Mouse (Mus musculus): ENCODE measurements around the gene Smad6.

DNA sequence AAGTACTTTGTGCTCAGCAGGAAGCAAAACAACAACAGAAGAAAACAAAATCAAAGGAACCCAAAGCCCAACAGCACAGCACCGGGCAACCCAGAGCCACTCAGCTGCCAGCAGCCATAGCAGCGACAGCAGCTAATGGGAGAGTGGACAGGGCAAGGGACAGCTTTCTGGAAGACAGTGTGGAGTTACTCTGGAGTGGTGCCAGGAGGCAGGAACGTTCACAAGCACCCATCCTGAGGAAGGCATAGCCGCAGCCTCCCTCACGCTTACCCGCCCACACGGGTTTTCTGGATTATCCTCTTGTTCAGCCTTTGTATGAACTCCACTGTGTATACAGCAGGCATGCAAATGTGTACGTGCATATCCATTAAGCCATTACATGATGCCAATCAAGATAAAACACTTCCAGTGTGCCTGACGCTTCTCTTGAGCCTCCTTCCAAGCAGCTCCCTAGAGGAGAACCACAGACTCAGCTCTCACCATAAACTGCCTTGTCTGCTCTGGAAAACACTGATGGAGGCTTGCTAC, 98.6 kb downstream of the Smad6 start:
- TF ChIP-seq ZC3H11A (IDR thresholded peaks at IDR 0.05; ENCODE audit: borderline replicate concordance, low read depth, low read length) (no peak), ZNF384 (IDR thresholded peaks at IDR 0.05; ENCODE audit: low read depth, low read length) (no peak), HCFC1 (IDR thresholded peaks at IDR 0.05; ENCODE audit: borderline replicate concordance, insufficient read depth, low read length) (no peak), MAFK (IDR thresholded peaks at IDR 0.05; ENCODE audit: insufficient read depth, low read depth, low read length) (no peak), CHD2 (IDR thresholded peaks at IDR 0.05; ENCODE audit: low read depth, low read length) (no peak)

All from ES-E14 (cell line).